Mouse (Mus musculus) ES-E14 (cell line): ENCODE results near the gene Cby3. TPM values are rescaled to one million over a fixed set of nuclear protein-coding genes. Genes with fewer than 3 reads are reported as not detected.

ENCODE experiments used
- DNase-seq: peaks from one replicate; pipeline ENCODE4 v3.0.0-alpha.2; 2013; ENCODE audit warnings: low read depth, low spot score
- H3K27ac ChIP-seq: 2 replicates; pipeline ENCODE4 v1.5.1; 2012; ENCODE audit warnings: low read depth, mild to moderate bottlenecking, low read length, moderate library complexity, mixed read lengths; ENCODE audit not compliant: poor library complexity, insufficient read depth, severe bottlenecking
- H3K36me3 ChIP-seq: 2 replicates; pipeline ENCODE4 v1.6.1; 2012; ENCODE audit warnings: mild to moderate bottlenecking, low read length, moderate library complexity, mixed read lengths; ENCODE audit not compliant: control insufficient read depth, poor library complexity, insufficient read depth, severe bottlenecking
- H3K4me1 ChIP-seq, 2 experiments: fragments of 150-350 bp in 1 of 2; sonication (generic) in 1 of 2; 2 replicates each; pipeline ENCODE4 v1.6.1; 2012; ENCODE audit warnings: low read length in 2 of 2, mild to moderate bottlenecking in 1 of 2, mixed read lengths in 1 of 2; ENCODE audit not compliant: control insufficient read depth in 2 of 2, insufficient read depth in 2 of 2, poor library complexity in 1 of 2
- H3K4me3 ChIP-seq, 2 experiments: fragments of 150-350 bp in 1 of 2; sonication (generic) in 1 of 2; 2 replicates each; pipeline ENCODE4 v1.5.1; 2012; ENCODE audit warnings: low read length in 2 of 2, low read depth in 1 of 2, mild to moderate bottlenecking in 1 of 2, mixed read lengths in 1 of 2; ENCODE audit not compliant: insufficient read depth in 1 of 2, poor library complexity in 1 of 2, severe bottlenecking in 1 of 2
- H3K9ac ChIP-seq: 2 replicates; pipeline ENCODE4 v1.6.1; 2012; ENCODE audit warnings: low read depth, mild to moderate bottlenecking, low read length, mixed read lengths; ENCODE audit not compliant: poor library complexity, insufficient read depth, severe bottlenecking
- H3K9me3 ChIP-seq: fragments of 150-350 bp; sonication (generic); 2 replicates; pipeline ENCODE4 v1.6.1; 2012; ENCODE audit warnings: low read depth, mild to moderate bottlenecking, low read length; ENCODE audit not compliant: control insufficient read depth, insufficient read depth
- CHD2 ChIP-seq: IDR thresholded peaks from 2 replicates; pipeline ENCODE4 v1.6.1; 2014; ENCODE audit warnings: mild to moderate bottlenecking, low read depth, low read length, inconsistent platforms
- HCFC1 ChIP-seq: IDR thresholded peaks from 2 replicates; pipeline ENCODE4 v1.6.1; 2012; ENCODE audit warnings: low read length, inconsistent platforms, borderline replicate concordance; ENCODE audit not compliant: insufficient read depth
- MAFK ChIP-seq: IDR thresholded peaks from 2 replicates; pipeline ENCODE4 v1.6.1; 2014; ENCODE audit warnings: mild to moderate bottlenecking, low read depth, low read length, inconsistent platforms; ENCODE audit not compliant: insufficient read depth
- ZC3H11A ChIP-seq: IDR thresholded peaks from 2 replicates; pipeline ENCODE4 v1.6.1; 2012; ENCODE audit warnings: low read depth, mild to moderate bottlenecking, inconsistent platforms, low read length, borderline replicate concordance
- ZNF384 ChIP-seq: IDR thresholded peaks from 2 replicates; pipeline ENCODE4 v1.6.1; 2012; ENCODE audit warnings: low read depth, low read length, inconsistent platforms
- in situ Hi-C, 2 experiments: fragments of 600-800 bp; cut with MboI; formaldehyde crosslinking; loops; one replicate each; pipeline ENCODE4 v1.15.1; 2025; ENCODE audit warnings: low sequenced_read_pairs in 2 of 2, inconsistent platforms in 1 of 2; ENCODE audit not compliant: unreplicated experiment in 2 of 2
- total RNA-seq: library from RNA; depleted of rRNA; stranded (reverse); fragments of 300-350 nt; gene quantifications from 2 replicates; pipeline ENCODE4 v1.2.3, GENCODE M21; 2012

Gene Cby3
- total RNA-seq, 1 experiment = 0.54 TPM

DNA sequence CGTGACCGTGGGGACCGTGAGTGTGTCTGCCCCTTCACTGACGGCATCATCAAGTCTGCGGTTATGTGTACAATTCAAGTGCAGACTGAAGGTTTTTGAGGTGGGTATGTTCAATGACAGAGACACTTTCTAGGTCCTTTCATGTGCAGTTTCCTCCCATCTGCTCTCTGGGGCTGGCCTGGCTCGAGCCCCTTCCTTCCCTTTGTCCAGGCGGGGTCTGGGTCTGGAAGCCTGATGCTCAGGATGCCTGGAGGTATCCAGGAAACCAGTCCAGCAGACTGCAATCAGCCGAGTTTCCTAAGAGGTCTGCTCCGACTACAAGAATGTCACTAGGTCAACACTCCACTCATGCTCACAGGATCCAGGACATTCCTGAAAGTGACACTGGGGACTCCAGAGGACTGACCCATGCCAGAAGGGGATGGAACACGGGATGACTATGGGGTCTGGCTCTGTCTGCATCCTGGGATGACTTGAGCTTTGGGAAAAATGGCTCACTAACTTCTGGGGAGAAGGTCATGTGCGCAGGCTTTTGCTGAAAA lies 42.6 kb downstream of the Cby3 start:
- no peak overlapping the region for H3K27ac ChIP-seq
- H3K36me3 ChIP-seq = no peaks in the 10 kb centered on the region; the same call in 1 of the 2 replicates
- TF ChIP-seq ZC3H11A = no peak
- TF ChIP-seq ZNF384 = no peak
- TF ChIP-seq CHD2 = no peak
- no peak for TF ChIP-seq MAFK
- TF ChIP-seq HCFC1 = no peak
- no peak for DNase-seq
- in situ Hi-C loops = no loop called here
- H3K4me1 ChIP-seq = 0 out of 4 replicates have a peak, but pooled peaks cover 1 to 2% of the 10 kb centered on the region in 2 experiments
- H3K4me3 ChIP-seq = no peak overlapping the region
- no peaks in the 10 kb centered on the region for H3K9me3 ChIP-seq
- no peak overlapping the region for H3K9ac ChIP-seq

DNA sequence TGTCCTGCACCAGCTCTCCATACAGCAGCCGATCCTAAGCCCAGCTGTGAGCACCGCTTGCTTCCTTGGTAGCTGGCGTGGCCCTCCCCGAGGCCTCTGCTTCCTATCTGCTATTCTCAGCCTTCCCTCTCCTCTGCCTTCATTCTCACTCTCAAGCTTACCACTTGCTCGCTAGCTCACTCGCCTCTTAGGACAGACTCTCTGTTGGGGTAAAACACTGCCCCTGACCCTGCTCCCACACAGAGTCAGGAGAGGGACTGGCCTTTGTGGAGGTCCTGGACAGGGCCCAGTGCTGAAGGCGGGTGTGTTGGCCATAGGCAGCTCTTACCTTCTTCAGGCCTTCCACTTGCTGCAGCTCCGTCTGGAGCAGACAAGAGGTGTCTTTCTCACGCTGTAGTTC lies 43.1 kb downstream of the Cby3 start:
- Histone ChIP-seq H3K36me3 (no peaks in the 10 kb centered on the region; the same call in 1 of the 2 replicates), H3K27ac (no peak overlapping the region), H3K4me3 (no peak overlapping the region), H3K9me3 (no peaks in the 10 kb centered on the region), H3K9ac (no peak overlapping the region), H3K4me1 (0 out of 4 replicates have a peak, but pooled peaks cover 0 to 2% of the 10 kb centered on the region in 2 experiments)
- DNase-seq = no peak
- TF ChIP-seq ZNF384 (no peak), MAFK (no peak), ZC3H11A (no peak), HCFC1 (no peak), CHD2 (no peak)
- in situ Hi-C loops = no loop called here

- H3K4me1 ChIP-seq = 0 out of 4 replicates have a peak, but pooled peaks cover 0 to 2% of the 10 kb centered on the region in 2 experiments
- no peak overlapping the region for H3K9ac ChIP-seq
- no peak overlapping the region; a peak in 1 of 4 replicates for H3K4me3 ChIP-seq
- H3K9me3 ChIP-seq = no peaks in the 10 kb centered on the region
- TF ChIP-seq ZNF384 = no peak
- TF ChIP-seq ZC3H11A = no peak
- no peak for TF ChIP-seq HCFC1
- no peak for TF ChIP-seq CHD2
- TF ChIP-seq MAFK = no peak
- no peak for DNase-seq
- no peak overlapping the region for H3K27ac ChIP-seq
- in situ Hi-C loops = no loop called here
- no peaks in the 10 kb centered on the region; the same call in 1 of the 2 replicates for H3K36me3 ChIP-seq
Observed at GRCm38 (mm10) chr11:50398803-50399202, 44.5 kb downstream of the Cby3 start.

GRCm38 (mm10) chr11:50402481-50402880 lies 48.2 kb downstream of the Cby3 start:
- Histone ChIP-seq H3K9me3 (no peaks in the 10 kb centered on the region), H3K9ac (no peak overlapping the region), H3K4me3 (no peak overlapping the region), H3K4me1 (0 out of 4 replicates have a peak, but pooled peaks cover 0 to 2% of the 10 kb centered on the region in 2 experiments), H3K36me3 (peaks cover 4% of the 10 kb centered on the region; the same call in 1 of the 2 replicates), H3K27ac (peak overlapping the region; percentile 32; the same call in 1 of the 2 replicates)
- in situ Hi-C loops = no loop called here
- no peak for DNase-seq
- TF ChIP-seq ZC3H11A = no peak
- TF ChIP-seq ZNF384 = no peak
- TF ChIP-seq CHD2 = no peak
- no peak for TF ChIP-seq HCFC1
- TF ChIP-seq MAFK = no peak
